Mouse (Mus musculus) spleen, adult 2 months (tissue): ENCODE results near the gene B3galt4.

ENCODE experiments used
- CTCF ChIP-seq: fragments of 200-500 bp; IDR thresholded peaks from 2 replicates; pipeline ENCODE4 v1.5.1; 2011; ENCODE audit warnings: mild to moderate bottlenecking, inconsistent platforms; ENCODE audit not compliant: insufficient read depth, insufficient read length, insufficient replicate concordance; ENCODE audit errors: extremely low read depth
- POLR2A ChIP-seq: fragments of 200-500 bp; IDR thresholded peaks from 2 replicates; pipeline ENCODE4 v1.6.1; 2011; ENCODE audit warnings: low read depth, low read length, inconsistent platforms

GRCm38 (mm10) chr17:33902491-33902890 is 48.8 kb downstream of the B3galt4 start:
- no peak for TF ChIP-seq CTCF
- no peak for TF ChIP-seq POLR2A
